In genomic region chr14:73145531-73145930, GRCm38 (mm10) we compare ENCODE assay signal across 21 mouse cellular contexts.
"Had no signal": no experiment of that assay in that cellular context is flagged by ENCODE, and none has a peak within 500 bp of the region (broad histone marks: within the 10 kb centered on the region; RNA-seq: fewer than 3 reads in every experiment).

No protein-coding gene starts in this region.

- H3K9ac ChIP-seq: embryonic facial prominence, embryonic 12.5 days; embryonic facial prominence, embryonic 13.5 days; embryonic facial prominence, embryonic 15.5 days; forebrain, embryonic 12.5 days; forebrain, embryonic 13.5 days; forebrain, embryonic 15.5 days; forebrain, postnatal 0 days had no signal

- H3K4me2 ChIP-seq: embryonic facial prominence, embryonic 13.5 days; embryonic facial prominence, embryonic 15.5 days; forebrain, embryonic 15.5 days had no signal

- H3K27ac ChIP-seq: embryonic facial prominence, embryonic 10.5 days; embryonic facial prominence, embryonic 12.5 days; embryonic facial prominence, embryonic 13.5 days; embryonic facial prominence, embryonic 15.5 days; forebrain, embryonic 12.5 days; forebrain, embryonic 13.5 days; forebrain, embryonic 15.5 days; gastrocnemius, adult 2 months; heart, adult 2 months had no signal

- DNase-seq: cerebellum, postnatal 10 days; cerebellum, postnatal 14 days; cerebellum, postnatal 36 days; embryo, embryonic 11 days; forebrain, postnatal 0 days; gastrocnemius, adult 2 months; gastrocnemius, postnatal 10 days; gastrocnemius, postnatal 14 days; gastrocnemius, postnatal 25 days; gastrocnemius, postnatal 36 days; heart, adult 18-20 months; heart, adult 2 months had no signal

- ATAC-seq: forebrain, embryonic 13.5 days; forebrain, embryonic 15.5 days; forebrain, embryonic 16.5 days; forebrain, postnatal 0 days had no signal

- H3K9me3 ChIP-seq: embryonic facial prominence, embryonic 10.5 days; embryonic facial prominence, embryonic 12.5 days; embryonic facial prominence, embryonic 13.5 days; embryonic facial prominence, embryonic 15.5 days; forebrain, embryonic 12.5 days; forebrain, embryonic 13.5 days; forebrain, embryonic 15.5 days had no signal

- H3K4me3 ChIP-seq: embryonic facial prominence, embryonic 12.5 days; embryonic facial prominence, embryonic 13.5 days; embryonic facial prominence, embryonic 15.5 days; erythroblast, embryonic 14.5 days; forebrain, embryonic 13.5 days; forebrain, embryonic 15.5 days; gastrocnemius, adult 2 months; heart, adult 2 months had no signal

- H3K27me3 ChIP-seq: embryonic facial prominence, embryonic 12.5 days; embryonic facial prominence, embryonic 13.5 days; embryonic facial prominence, embryonic 15.5 days; forebrain, embryonic 12.5 days; forebrain, embryonic 13.5 days; forebrain, embryonic 15.5 days had no signal

- H3K36me3 ChIP-seq: forebrain, embryonic 12.5 days had no signal
